Mouse (Mus musculus): ENCODE results near the gene Btbd2.

Btbd2 gene

DNA sequence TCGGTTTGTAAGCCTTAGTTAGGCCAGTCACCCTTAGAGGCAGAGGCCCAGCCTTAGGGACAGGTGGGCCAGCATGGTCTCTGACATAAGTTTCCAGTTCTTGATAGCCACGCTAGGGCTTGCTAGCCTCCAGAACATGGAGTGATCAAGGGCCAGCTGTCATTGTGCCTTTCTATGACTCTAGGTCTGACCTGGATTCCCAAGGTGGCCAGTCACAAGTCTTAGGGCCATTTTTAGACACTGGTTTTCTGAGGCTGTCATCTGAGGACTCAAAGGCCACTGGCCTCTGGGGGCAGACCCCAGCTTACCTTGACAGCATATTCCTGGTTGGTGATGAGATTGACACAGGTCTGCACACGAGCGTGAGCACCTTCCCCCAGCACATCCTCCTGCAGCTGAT, 14.4 kb upstream of the Btbd2 start:
- no peak for DNase-seq (ENCODE audit: low read depth in 1 of 2, low spot score in 2 of 2)

DNA sequence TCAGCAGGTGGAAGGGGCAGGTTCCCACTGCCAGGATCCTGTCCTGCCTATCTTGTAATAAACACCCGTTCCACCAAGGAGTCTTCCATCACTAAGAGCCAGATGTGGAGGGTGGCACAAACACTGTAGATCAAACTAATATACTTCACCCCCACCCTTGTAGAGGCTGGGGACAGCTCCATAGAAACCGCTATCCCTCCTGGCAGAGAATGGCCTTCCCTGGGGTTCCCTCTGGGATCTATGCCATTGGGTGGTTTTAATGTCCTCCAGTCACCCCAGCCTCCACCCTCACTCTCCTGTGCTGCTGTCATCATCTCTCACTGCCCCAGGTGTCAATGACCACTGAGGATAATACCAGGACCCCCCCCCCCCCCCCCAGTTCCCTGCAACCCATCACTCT, 13.7 kb upstream of the Btbd2 start:
- DNase-seq (ENCODE audit: low read depth in 1 of 2, low spot score in 2 of 2) = no peak

DNA sequence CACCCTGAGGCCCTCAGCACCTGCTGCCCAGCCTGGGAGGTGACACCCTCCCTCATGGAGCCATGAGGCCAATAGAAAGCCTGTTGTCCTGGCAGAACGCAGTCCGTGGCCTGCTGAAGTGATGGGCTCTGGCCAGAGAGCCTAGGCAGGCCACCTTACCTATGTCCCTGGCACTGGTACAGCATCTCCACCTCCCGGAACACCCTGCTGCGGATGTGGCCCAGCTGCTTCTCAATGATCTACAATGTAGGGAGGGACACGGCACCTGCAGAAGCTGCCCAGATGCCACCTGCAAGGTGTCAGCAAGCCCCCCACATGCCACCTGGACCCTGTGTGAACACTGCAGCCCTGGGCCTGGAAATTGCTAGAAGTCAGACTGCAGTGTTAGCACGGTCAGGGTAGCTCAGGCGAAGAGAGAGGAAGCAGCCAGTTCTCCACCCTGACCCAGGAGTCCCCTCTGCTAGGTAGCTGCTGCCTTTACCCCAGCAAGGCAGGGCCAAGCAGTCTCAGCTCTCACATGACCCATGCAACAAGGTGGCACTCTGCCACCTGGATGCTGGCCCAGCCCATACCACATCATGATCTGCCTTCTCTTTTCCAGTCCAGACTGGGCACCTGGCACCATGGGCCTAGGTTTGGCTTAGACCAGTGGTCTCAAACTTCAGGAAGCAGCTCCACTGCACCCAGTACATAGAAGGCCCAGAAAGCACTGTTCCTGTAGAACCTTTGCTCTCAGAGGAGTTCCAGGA, 13.0 kb upstream of the Btbd2 start:
- DNase-seq (ENCODE audit: low read depth in 1 of 2, low spot score in 2 of 2) = no peak

DNA sequence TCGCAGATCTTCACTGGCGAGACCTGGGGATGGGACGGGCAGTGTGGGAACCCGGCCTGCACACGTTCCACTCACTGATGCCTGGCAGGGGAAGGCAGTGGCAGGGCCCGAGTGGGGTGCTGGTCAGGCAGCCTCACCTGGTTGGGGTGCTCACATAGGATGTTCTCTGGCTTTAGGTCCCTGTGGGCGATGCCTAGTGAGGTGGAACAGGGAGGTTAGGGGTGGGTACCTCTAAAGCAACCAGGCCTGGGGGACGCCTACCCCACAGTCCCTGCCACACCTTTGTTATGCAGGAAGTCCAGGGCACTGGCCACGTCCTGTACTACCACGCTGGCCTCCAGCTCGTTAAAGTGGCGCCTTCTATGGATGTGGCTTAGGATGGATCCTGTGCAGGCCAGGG, 12.1 kb upstream of the Btbd2 start:
- no peak for DNase-seq (ENCODE audit: low read depth in 1 of 2, low spot score in 2 of 2)

DNA sequence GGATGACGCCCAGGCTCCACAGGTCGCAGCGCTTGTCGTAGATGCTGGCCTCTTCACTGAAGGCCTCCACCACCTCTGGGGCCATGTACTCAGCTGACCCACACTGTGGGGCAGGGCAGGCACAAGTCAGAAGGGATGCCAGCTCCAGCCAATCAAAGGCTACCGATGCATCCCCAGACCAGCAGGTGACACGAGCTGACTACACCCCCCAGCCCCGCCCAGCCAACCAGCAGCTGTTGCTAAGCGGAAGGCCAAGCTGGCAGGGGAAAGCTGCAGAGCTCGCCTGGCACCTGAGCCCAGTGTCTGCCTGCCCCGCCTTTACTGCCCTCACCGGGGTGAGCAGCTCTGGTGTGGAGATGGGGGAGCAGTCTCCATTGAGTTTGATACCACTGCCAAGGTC, 11.7 kb upstream of the Btbd2 start:
- no peak for DNase-seq (ENCODE audit: low read depth in 1 of 2, low spot score in 2 of 2)

DNA sequence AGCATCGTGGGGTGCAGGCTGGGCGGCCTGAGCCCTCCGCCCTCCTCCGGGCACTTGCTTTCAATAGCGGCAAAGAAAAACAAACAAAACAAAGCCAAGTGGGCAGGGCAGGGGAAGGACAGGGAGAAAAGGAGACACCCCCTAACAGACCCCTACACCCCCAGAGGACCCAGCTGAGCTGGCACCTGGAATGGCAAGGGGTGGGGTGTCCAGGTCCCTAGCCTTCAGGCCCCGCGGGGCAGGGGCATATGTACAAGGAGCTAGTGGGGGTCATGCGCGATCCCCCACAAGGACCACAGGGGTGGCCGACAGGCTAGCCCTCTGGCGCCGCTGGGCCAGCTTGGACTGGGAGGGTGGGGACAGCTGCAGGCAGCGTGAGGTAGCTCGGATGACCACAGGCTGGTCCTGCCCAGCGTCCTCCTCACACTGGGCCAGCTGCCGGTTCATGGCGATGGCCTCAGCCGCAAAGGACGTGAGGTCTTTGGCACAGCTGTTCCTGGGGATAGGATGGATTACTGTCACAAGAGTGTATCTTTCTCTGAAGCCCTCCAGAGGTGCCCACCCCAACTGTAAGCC, 10.1 kb upstream of the Btbd2 start:
- DNase-seq (ENCODE audit: low read depth in 1 of 2, low spot score in 2 of 2) = no peak

DNA sequence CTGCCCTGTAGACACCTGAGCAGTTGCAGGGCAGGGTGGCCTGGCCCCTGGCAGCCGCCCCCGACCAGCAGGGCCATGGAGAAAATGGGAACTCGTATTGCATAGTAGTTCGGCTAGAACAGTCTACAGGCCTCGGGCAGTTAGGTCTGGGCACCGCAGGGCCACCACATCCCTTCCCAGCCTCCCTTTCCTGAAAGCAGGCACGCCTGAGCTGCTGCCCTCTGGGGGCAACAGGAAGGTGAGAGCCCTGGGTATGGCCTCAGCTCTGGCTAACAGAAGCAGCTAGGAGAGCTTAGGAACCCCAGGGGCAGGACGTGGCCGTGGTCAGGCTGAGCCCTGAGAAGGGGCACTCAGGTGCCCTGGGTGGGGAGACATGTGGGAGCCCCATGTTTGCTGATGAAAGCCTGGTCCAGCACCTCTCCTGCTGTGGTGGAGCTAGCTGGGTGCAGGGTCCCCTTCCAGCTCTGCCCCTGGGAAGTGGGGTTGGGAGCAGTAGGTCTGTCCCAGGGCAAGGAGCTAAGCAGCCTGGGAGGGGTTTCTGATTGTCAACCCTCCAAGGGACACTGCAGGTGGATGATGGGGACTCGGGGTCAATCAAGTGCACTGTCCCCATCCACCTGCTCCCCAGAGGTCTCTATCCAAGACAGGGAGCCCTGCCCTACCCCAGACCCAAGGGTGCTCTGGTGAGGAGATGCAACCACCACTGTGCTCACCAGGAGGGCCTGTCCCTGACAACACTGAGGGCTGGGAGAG, 9.3 kb upstream of the Btbd2 start:
- DNase-seq (ENCODE audit: low read depth in 1 of 2, low spot score in 2 of 2) = no peak

DNA sequence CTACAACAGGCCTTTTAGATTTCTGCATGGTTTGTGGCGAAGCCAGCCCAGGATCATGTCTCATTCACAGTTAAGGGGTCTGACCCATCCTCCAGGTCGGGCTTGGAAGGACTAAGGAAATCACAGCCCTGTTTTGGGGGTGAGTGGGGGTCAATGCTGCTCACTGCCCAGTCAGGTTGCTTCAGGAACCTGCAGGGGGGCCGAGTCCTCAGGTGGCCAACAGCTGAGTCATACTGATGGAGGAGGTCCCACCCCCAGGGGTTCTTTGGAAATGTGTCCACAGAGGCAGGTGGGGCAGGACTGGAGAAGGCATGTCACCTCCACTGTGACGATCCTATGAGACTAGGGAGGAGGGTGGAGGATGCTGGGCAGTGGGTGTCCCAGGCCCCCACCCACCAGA, 8.6 kb upstream of the Btbd2 start:
- no peak for DNase-seq (ENCODE audit: low read depth in 1 of 2, low spot score in 2 of 2)

DNA sequence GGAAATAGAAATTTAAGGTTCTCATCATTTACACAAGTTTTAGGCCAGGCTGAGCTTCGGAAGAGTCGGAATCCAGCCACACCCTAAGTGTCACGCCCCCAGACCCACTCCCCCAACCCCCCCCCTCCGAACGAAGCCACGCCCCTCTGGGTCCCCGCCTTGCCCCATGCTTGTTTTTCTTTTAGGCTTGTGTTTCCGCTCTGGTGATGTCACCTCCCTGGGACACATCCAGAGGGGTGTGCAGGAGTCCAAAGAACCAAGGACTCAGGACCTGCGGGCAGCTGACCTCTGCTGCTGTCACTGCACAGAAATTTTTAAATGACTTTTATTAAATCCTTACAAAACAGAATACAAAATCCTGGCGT, 8.1 kb upstream of the Btbd2 start:
- no peak for DNase-seq (ENCODE audit: low read depth in 1 of 2, low spot score in 2 of 2)

DNA sequence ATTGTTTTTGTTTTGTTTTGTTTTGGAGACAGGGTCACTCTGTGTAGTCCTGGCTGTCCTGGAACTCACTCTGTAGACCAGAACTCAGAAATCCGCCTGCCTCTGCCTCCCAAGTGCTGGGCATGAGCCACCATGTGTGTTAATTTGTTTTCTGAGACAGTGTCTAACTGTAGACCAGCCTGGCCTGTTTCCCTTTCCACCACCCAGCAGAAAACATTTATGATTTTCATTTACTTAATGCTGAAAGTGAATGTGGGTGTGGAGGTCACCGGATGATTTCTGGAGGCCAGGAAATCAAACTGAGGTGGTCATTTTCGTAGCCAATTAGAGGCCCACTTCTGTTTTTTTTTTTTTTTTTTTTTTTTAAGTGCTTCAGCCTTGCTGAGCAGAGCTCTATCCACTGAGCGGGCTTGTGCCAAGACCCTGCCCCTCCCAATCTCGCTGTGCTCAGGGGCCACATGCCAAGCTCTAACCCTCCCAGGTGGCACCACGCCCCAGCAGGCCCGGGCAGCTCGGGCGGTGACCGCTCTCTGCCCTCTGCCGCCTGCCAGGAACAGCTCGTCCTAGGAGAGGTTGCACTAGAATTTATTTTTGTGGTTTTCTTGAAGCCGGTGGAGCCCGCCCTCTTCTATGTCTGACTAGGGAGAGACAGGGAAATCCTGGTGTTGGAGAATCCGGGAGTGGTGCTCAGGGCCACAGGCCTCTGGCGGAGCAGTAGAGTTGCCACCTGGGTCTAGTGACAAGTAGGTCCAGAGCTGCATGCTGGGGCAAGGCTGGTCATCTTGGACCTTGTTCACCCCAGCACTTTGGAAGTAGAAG, 7.5 kb upstream of the Btbd2 start:
- peak in 1 of 2 experiments; percentile 26 for DNase-seq (ENCODE audit: low read depth in 1 of 2, low spot score in 2 of 2)

DNA sequence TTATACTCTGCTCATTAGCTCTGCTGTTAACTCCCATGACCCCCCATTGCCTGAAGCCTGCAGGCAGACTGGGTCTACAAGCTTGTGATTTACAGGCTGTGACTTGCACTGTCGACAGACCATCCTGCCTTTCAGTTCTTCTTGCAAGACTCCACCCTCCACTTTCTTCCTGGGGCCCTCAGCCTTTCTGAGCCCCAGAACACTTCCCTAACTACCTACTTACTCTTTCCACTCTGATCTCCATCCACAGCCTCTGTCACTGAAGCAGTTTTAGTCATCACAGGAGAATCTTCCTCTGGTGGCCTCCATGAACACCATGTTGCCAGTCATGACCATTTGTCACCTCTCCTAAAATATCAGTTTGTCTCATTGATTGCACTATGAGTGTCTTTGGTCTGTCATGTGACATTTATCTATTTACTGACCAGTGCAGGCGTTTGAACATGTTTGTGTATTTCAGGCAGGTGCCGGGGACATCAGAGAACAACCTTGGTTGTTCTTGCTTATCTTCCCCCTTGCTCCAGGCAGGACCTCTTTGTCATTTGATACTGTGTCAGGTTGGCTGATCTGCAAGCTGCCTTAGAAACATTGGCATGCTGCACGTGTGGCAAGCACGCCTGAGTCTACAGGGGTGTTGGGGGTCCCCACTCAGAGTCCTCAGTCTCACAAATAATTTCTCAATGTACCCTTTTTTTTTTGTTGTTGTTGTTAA, 6.8 kb upstream of the Btbd2 start:
- no peak for DNase-seq (ENCODE audit: low read depth in 1 of 2, low spot score in 2 of 2)

DNA sequence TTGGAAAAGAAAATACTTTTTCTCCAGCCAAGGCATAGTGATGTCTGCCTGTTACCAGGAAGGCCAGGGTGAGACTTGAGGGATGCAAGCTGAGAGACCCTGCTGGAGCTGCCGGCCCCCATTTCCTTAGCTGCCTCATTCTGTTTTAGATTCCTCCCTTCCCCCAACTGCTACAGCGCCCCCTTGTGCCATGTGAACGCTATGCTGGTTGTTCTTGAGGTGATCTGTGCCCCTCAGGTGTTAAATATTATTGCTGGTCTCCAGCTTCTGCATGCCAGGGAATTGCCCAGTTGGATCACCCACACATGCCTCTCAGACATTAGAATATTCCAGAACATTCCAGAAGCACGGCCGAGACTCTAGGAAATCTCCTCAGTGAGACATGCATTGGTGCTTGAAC, 4.3 kb upstream of the Btbd2 start:
- DNase-seq (ENCODE audit: low read depth in 1 of 2, low spot score in 2 of 2) = peak in 1 of 2 experiments; percentile 36

DNA sequence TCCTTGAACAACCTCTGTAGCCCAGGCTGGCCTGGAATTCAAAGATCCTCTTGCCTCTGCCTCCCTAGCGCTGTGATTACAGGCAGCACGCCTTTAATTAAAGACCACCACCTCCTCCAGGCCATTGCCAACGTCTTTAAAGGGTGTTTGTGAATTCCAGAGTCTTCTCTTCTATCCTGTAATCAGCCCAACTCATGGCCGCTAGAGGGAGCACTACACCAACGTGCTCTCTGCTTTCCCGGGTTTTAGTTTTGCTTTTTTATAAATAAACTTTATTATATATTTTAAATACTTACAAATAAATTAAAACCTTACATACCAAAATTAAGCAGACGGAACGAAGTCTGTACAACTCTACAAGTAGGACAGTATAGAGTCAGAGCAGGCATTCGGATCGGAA, 2.3 kb upstream of the Btbd2 start:
- DNase-seq (ENCODE audit: low read depth in 1 of 2, low spot score in 2 of 2) = peak in 1 of 2 experiments; percentile 37

DNA sequence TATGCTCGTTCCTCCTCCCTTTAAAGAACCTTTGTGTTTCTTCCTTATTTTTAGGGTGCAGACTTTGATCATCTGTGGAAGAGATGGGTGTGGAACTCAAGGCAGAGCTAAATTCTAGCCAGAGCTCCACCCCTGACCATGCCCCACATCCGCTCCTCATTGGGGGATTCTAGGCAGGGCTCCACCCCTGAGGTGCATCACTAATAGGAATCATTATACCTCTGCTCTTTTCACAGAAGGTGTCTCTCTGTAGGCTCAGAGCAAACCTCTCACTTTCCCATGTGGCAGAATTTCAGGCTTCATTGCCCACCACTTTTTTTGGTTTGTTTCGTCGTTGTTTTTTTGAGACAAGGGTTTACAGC, 2.0 kb upstream of the Btbd2 start:
- DNase-seq (ENCODE audit: low read depth in 1 of 2, low spot score in 2 of 2) = no peak

DNA sequence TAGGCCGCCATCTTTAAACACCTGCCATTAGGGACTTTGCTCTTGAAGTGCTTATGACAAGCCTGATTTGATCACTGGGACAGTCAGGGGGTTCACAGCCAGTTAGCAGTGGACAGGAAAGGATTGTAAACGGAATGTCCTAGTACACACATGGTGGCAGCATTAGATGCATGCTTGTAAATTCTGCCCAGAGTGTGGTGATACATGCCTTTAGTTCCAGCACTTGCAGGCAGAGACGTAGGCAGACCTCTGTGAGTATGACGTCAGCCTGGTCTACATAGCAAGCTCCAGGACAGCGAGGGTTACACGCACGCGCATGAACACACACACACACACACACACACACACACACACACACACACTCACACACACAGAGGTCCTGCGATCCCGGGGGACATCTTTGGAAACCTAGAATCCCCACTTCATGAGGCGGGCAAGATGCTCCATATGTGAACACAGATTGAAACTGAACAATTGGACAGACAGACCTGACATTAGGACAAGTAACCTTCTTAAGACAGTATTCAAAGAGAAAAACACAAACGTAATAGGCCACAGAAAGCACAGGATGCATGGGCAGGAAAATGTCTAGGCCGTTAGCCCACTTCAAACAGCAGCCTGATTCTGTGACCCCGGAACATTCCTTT, 1.4 kb upstream of the Btbd2 start:
- DNase-seq (ENCODE audit: low read depth in 1 of 2, low spot score in 2 of 2) = no peak

DNA sequence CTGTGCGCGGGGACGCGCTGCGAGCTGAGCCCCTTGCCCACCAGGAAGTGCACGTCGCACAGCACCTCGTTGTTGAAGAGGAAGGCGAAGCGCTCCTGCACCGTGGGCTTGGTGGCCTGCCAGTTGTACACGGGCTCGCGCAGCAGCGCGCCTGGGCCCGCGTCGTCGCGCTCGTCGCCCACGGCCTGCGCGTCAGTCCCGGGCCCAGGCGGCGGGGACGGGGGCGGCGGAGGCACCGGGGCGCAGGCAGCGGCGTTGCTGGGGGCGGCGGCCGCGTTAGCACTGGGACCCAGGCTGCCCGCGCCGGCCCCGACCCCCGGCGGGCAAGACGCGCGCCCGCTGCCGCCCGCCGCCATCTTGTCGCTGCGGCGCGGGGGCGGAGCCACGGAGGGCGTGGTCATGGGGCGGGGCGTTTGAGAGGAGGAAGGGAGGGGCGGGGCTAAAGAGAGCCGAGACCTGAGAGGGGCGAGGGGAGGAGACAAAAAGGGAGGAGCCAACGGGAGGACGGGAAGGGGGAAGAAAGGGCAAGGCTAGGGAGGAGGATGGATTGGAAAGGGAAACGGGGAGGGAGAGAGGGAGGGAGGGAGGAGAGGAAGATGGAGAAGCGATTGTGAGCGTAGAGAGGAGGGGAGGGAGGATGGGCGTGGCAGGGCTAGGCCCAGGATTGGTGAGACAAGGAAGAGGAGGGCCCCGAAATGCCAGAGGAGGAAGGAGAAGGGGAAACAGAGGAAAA, 575 bp downstream of the Btbd2 start:
- peak; percentile 70 to 82 for DNase-seq (ENCODE audit: low read depth in 1 of 2, low spot score in 2 of 2)

DNA sequence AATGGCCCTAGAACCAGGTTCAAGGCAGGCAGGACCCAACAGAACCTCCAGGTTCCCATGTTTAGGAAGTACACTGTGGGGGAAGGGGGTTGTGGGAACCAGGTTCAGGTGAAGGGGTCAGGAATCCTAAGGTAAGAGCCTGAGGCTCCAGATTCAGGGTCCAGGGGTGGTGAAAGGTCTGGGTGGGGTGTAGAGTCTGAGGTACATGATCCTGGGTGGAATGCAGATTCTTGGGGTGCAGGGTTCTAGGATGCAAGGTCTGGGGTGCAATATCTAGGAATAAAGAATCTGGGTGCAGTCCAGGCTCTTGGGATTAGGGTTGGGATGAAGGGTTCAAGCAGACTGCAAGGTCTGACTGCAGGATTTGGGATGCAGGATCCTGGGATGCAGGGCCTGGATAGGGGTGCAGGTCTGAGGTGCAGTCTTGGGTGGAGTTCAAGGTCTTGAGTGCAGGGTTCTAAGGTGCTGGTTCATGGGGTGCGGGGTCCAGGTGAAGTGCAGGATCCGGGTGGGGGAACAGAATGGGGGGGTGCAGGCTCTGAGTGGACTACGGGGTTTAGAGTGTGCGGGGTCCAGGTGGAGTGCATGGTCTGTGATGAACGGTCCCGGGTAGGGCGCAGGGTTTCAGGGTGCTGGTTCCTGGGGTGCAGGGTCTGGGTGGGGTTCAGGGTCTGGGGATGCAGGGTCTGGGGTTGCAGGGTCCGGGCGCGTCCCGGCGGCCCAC, 1.3 kb downstream of the Btbd2 start:
- DNase-seq (ENCODE audit: low read depth in 1 of 2, low spot score in 2 of 2) = no peak

DNA sequence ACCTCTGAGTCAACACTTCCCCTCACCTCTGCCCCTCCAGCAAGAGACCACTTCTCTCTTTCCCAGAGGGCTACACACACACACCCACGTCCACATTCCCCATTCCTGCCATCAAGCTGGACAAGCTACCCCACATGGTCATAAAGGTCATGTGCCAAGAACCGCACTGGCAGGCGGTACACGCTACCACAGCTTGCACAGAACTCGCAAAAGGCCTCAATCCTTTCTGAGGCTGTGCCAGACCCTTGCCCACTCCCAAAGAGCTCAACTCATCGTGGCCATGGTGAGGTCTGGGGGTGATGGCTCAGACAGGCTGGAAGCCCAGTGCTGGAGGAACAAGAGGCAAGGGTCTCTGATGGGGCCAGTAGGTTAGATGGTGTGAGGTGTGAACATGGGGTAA, 2.0 kb downstream of the Btbd2 start:
- no peak for DNase-seq (ENCODE audit: low read depth in 1 of 2, low spot score in 2 of 2)

DNA sequence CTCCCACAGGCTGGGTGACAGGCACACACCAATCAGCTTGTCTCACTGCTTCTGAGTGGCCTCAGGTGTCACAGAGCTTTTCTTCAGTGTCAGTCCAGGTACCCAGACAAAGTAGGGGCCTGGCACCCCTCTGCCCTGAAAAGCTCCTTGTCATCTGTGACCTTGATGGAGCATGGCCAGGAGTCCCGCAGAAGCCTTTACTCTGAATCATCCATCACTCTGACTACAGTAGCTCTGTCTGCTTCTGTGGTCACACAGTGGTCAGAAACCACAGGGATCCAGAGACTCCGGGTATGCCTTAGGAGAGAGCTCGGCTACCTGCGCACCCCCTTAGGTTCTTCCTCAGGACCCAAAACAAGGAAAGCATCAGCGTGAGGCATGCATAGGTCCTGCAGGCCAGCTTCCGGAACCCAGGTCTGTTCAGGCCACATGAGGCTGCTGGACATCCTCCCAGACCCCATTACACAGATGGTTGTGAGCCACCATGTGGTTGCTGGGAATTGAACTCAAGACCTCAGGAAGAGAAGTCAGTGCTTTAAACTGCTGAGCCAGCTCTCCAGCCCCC, 3.6 kb downstream of the Btbd2 start:
- DNase-seq (ENCODE audit: low read depth in 1 of 2, low spot score in 2 of 2) = no peak
